Mouse (Mus musculus): ENCODE results near the gene Synpo2.

DNA sequence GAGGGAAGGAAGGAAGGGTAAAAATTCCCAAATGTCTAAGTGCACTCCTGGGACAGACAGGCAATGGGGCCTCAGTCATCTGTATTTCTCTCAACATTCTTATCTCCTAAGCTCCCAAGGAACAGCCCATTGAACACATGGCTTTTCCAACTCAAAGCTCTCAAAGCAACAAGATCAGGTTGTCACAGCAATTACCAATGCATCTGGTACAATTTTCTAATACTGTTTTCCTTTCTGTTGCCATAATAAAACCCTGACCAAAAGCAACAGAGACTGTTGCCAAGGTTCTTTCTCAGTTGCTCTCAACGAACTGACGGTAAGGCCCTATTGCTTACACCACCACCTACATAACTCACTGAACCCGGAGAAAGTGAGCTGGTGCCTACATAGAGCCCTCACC is 8.7 kb downstream of the Synpo2 start:
- TF ChIP-seq CTCF (IDR thresholded peaks at IDR 0.05) (no peak), EP300 (IDR thresholded peaks at IDR 0.05) (no peak)

All from lung, postnatal 0 days (tissue).